Mouse (Mus musculus): ENCODE data around the gene Ret. TPM values are rescaled to one million over a fixed set of nuclear protein-coding genes. Genes with fewer than 3 reads are reported as not detected.

Gene Ret
- total and polyA plus RNA-seq, 3 experiments: not detected

GRCm38 (mm10) chr6:118153091-118153490 is 44.4 kb downstream of the Ret start:
- H3K27ac ChIP-seq (ENCODE audit: control insufficient read depth, low read depth, low read length): no peak overlapping the region
- no peaks in the 10 kb centered on the region for H3K4me1 ChIP-seq (ENCODE audit: control insufficient read depth in 1 of 2, insufficient read depth in 2 of 2, low read length in 2 of 2)
- H3K4me3 ChIP-seq (ENCODE audit: control insufficient read depth in 1 of 2, insufficient read depth in 1 of 2, low read depth in 2 of 2, low read length in 2 of 2): no peak overlapping the region
- peaks cover 0 to 2% of the 10 kb centered on the region in 2 experiments for H3K27me3 ChIP-seq (ENCODE audit: control insufficient read depth in 1 of 2, insufficient read depth in 2 of 2, low read length in 2 of 2)
- no peaks in the 10 kb centered on the region for H3K79me2 ChIP-seq (ENCODE audit: control insufficient read depth, insufficient read depth, low read length, poor library complexity)
- H3K36me3 ChIP-seq (ENCODE audit: control insufficient read depth in 1 of 2, insufficient read depth in 2 of 2, low read length in 2 of 2): no peaks in the 10 kb centered on the region
- no peak for DNase-seq (ENCODE audit: low read depth, low spot score)
- no peak for TF ChIP-seq KAT2A (conservative IDR thresholded peaks at IDR 0.05; ENCODE audit: low read depth, low read length)
- no peak for TF ChIP-seq RAD21 (IDR thresholded peaks at IDR 0.05; ENCODE audit: low read depth, low read length)
- TF ChIP-seq POLR2AphosphoS5 (IDR thresholded peaks at IDR 0.05; ENCODE audit: borderline replicate concordance, low read depth, low read length): no peak
- no peak for TF ChIP-seq ELF1 (IDR thresholded peaks at IDR 0.05; ENCODE audit: low read depth, low read length)
- TF ChIP-seq MYB (IDR thresholded peaks at IDR 0.05; ENCODE audit: low read depth, low read length): no peak
- TF ChIP-seq GABPA (IDR thresholded peaks at IDR 0.05; ENCODE audit: low read depth, low read length): no peak
- no peak for TF ChIP-seq GATA1 (IDR thresholded peaks at IDR 0.05; ENCODE audit: low read depth, low read length)
- no peak for TF ChIP-seq MAZ (IDR thresholded peaks at IDR 0.05; ENCODE audit: low read depth, low read length)
- no peak for TF ChIP-seq CHD1 (IDR thresholded peaks at IDR 0.05; ENCODE audit: low read depth, low read length)
- no peak for TF ChIP-seq ZKSCAN1 (IDR thresholded peaks at IDR 0.05; ENCODE audit: low read depth, low read length)
- no peak for TF ChIP-seq MAFK (IDR thresholded peaks at IDR 0.05; ENCODE audit: borderline replicate concordance, low read depth, low read length)
- TF ChIP-seq NRF1 (IDR thresholded peaks at IDR 0.05; ENCODE audit: insufficient read depth, low read depth, low read length, poor library complexity, severe bottlenecking): no peak
- no peak for TF ChIP-seq ZMIZ1 (IDR thresholded peaks at IDR 0.05; ENCODE audit: low read depth, low read length)
- TF ChIP-seq TBP (IDR thresholded peaks at IDR 0.05; ENCODE audit: low read depth, low read length): no peak
- no peak for TF ChIP-seq ZC3H11A (IDR thresholded peaks at IDR 0.05; ENCODE audit: low read depth, low read length)
- TF ChIP-seq TAL1 (IDR thresholded peaks at IDR 0.05; ENCODE audit: low read length): no peak
- TF ChIP-seq MYC (IDR thresholded peaks at IDR 0.05; ENCODE audit: low read depth, low read length): no peak
- TF ChIP-seq NELFE (IDR thresholded peaks at IDR 0.05; ENCODE audit: low read depth, low read length): no peak
- TF ChIP-seq SIN3A (IDR thresholded peaks at IDR 0.05; ENCODE audit: low read length): no peak
- TF ChIP-seq E2F4 (IDR thresholded peaks at IDR 0.05; ENCODE audit: borderline replicate concordance, low read depth, low read length): no peak
- H3K9me3 ChIP-seq (replicated peaks; ENCODE audit: insufficient read depth, low read length): no peaks in the 10 kb centered on the region
- H3K9ac ChIP-seq (ENCODE audit: control insufficient read depth, low read depth, low read length, poor library complexity, severe bottlenecking): no peak overlapping the region

DNA sequence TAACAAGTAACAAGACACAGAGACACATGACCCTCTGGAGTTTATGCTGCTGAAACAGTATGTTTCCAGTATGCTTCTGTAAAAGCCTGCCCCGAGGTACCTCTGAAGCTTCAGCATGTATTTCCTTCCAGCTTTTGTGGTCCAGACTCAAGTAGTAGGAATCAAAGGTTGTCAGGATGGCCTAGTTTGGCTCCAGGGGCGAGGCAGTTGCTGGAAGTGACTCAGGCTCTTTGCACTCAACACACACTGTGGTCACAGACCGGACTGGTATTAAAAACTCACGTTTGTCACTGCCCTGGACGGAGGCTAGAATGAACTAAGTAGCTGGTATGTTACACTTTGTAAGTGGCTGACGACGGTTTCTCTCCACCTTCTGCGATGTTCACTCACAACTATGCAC is 46.5 kb downstream of the Ret start:
- no peak overlapping the region for H3K27ac ChIP-seq (ENCODE audit: control insufficient read depth, low read depth, low read length)
- H3K9ac ChIP-seq (ENCODE audit: control insufficient read depth, low read depth, low read length, poor library complexity, severe bottlenecking): no peak overlapping the region
- H3K36me3 ChIP-seq (ENCODE audit: control insufficient read depth in 1 of 2, insufficient read depth in 2 of 2, low read length in 2 of 2): no peaks in the 10 kb centered on the region
- DNase-seq (ENCODE audit: low read depth, low spot score): no peak
- TF ChIP-seq ZC3H11A (IDR thresholded peaks at IDR 0.05; ENCODE audit: low read depth, low read length) (no peak), TBP (IDR thresholded peaks at IDR 0.05; ENCODE audit: low read depth, low read length) (no peak), CHD1 (IDR thresholded peaks at IDR 0.05; ENCODE audit: low read depth, low read length) (no peak), MXI1 (IDR thresholded peaks at IDR 0.05; ENCODE audit: low read depth, low read length) (no peak), E2F4 (IDR thresholded peaks at IDR 0.05; ENCODE audit: borderline replicate concordance, low read depth, low read length) (no peak), MAX (IDR thresholded peaks at IDR 0.05; ENCODE audit: low read length) (no peak), POLR2AphosphoS5 (IDR thresholded peaks at IDR 0.05; ENCODE audit: borderline replicate concordance, low read depth, low read length) (no peak), SMC3 (IDR thresholded peaks at IDR 0.05; ENCODE audit: low read depth, low read length) (no peak), GABPA (IDR thresholded peaks at IDR 0.05; ENCODE audit: low read depth, low read length) (no peak)
- H3K4me1 ChIP-seq (ENCODE audit: control insufficient read depth in 1 of 2, insufficient read depth in 2 of 2, low read length in 2 of 2): no peaks in the 10 kb centered on the region
- no peaks in the 10 kb centered on the region for H3K79me2 ChIP-seq (ENCODE audit: control insufficient read depth, insufficient read depth, low read length, poor library complexity)
- peaks cover 0 to 2% of the 10 kb centered on the region in 2 experiments; a peak in 3 of 4 replicates for H3K27me3 ChIP-seq (ENCODE audit: control insufficient read depth in 1 of 2, insufficient read depth in 2 of 2, low read length in 2 of 2)
- no peaks in the 10 kb centered on the region for H3K9me3 ChIP-seq (replicated peaks; ENCODE audit: insufficient read depth, low read length)
- H3K4me3 ChIP-seq (ENCODE audit: control insufficient read depth in 1 of 2, insufficient read depth in 1 of 2, low read depth in 2 of 2, low read length in 2 of 2): no peak overlapping the region
